Mouse (Mus musculus): ENCODE data around the gene Lrch1. TPM values are rescaled to one million over a fixed set of nuclear protein-coding genes. Genes with fewer than 3 reads are reported as not detected.

The Lrch1 gene
- total and polyA plus RNA-seq, 3 experiments: 4.7 to 15.0 (median 10.8) TPM

GRCm38 (mm10) chr14:74946751-74947375, 813 bp downstream of the Lrch1 start:
- DNase-seq: peak; percentile 91

GRCm38 (mm10) chr14:74946321-74946750, 1.3 kb downstream of the Lrch1 start:
- no peak for DNase-seq

GRCm38 (mm10) chr14:74945266-74946215, 2.1 kb downstream of the Lrch1 start:
- DNase-seq: peak; percentile 41

GRCm38 (mm10) chr14:74944128-74944755, 3.4 kb downstream of the Lrch1 start:
- no peak for DNase-seq

GRCm38 (mm10) chr14:74943581-74944117, 4.0 kb downstream of the Lrch1 start:
- DNase-seq: no peak

- no peak for DNase-seq
These were observed 4.7 kb downstream of the Lrch1 start for GRCm38 (mm10) chr14:74943024-74943423.

GRCm38 (mm10) chr14:74941591-74941990, 6.1 kb downstream of the Lrch1 start:
- DNase-seq: no peak

- no peak for DNase-seq
These were observed 6.9 kb downstream of the Lrch1 start for GRCm38 (mm10) chr14:74940741-74941140.

GRCm38 (mm10) chr14:74939355-74939754, 8.3 kb downstream of the Lrch1 start:
- DNase-seq: no peak

GRCm38 (mm10) chr14:74938896-74939295, 8.8 kb downstream of the Lrch1 start:
- no peak for DNase-seq

- no peak for DNase-seq
These were observed 11.0 kb downstream of the Lrch1 start for GRCm38 (mm10) chr14:74936557-74937261.

GRCm38 (mm10) chr14:74935111-74935510, 12.6 kb downstream of the Lrch1 start:
- DNase-seq: no peak

- DNase-seq: no peak
These were observed 13.5 kb downstream of the Lrch1 start for GRCm38 (mm10) chr14:74933960-74934710.

GRCm38 (mm10) chr14:74929739-74930138, 17.9 kb downstream of the Lrch1 start:
- no peak for DNase-seq

- DNase-seq: no peak
These were observed 18.8 kb downstream of the Lrch1 start for GRCm38 (mm10) chr14:74928809-74929432.

- DNase-seq: no peak
These were observed 20.6 kb downstream of the Lrch1 start for GRCm38 (mm10) chr14:74926899-74927571.

GRCm38 (mm10) chr14:74925951-74926517, 21.6 kb downstream of the Lrch1 start:
- no peak for DNase-seq

GRCm38 (mm10) chr14:74924521-74924920, 23.2 kb downstream of the Lrch1 start:
- DNase-seq: no peak

- no peak for DNase-seq
These were observed 23.6 kb downstream of the Lrch1 start for GRCm38 (mm10) chr14:74924031-74924430.

Data from adrenal gland, adult 2 months (tissue).